In the genomic region with DNA sequence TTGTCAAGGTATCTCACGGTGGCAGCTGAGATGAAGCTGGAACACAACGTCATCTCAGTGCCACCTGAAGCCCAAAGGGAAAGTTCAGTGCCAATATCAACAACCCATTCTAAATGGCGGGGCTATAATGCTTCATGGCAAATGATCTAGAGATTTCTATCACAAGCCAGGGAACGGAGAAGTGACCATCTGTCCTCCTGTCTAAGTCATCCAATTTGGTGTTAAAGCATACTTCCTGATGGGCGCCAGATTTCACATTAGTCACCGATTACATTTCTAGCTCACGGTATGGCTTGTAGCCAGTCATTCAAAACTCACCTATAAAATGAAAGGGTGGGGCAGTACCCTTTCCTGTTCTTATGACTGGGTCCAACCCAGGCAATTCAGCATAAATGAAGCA, we compare ENCODE assay signal across 12 mouse cellular contexts.
"Had no signal": no experiment of that assay in that cellular context is flagged by ENCODE, and none has a peak within 500 bp of the region (broad histone marks: within the 10 kb centered on the region; RNA-seq: fewer than 3 reads in every experiment).

No protein-coding gene starts in this region.

- DNase-seq: kidney, postnatal 14 days; lung, postnatal 14 days; right cerebral cortex, postnatal 14 days; thymus, postnatal 25 days had no signal

- H3K27ac ChIP-seq: kidney, embryonic 15.5 days; left cerebral cortex, adult 2 months; limb, embryonic 15.5 days; liver, embryonic 12.5 days; lung, embryonic 15.5 days; macrophage; midbrain, embryonic 13.5 days had no signal

- H3K4me1 ChIP-seq: limb, embryonic 15.5 days; liver, embryonic 12.5 days; lung, embryonic 15.5 days; megakaryocyte, embryonic 14.5 days had no signal

- H3K27me3 ChIP-seq: kidney, embryonic 15.5 days; limb, embryonic 15.5 days; liver, embryonic 12.5 days; lung, embryonic 15.5 days; megakaryocyte, embryonic 14.5 days had no signal

- H3K4me3 ChIP-seq: kidney, embryonic 15.5 days; left cerebral cortex, adult 2 months; limb, embryonic 15.5 days; liver, embryonic 12.5 days; lung, embryonic 15.5 days; megakaryocyte, embryonic 14.5 days; midbrain, embryonic 13.5 days had no signal
